Mouse (Mus musculus) retina, adult 2 months (tissue): ENCODE results near the gene Slc6a20a.

Source experiments
- DNase-seq: peaks from one replicate; pipeline ENCODE4 v3.0.0-alpha.2; 2012; ENCODE audit warnings: low read depth, low spot score

Gene Slc6a20a

GRCm38 (mm10) chr9:123638231-123638630 lies 40.5 kb downstream of the Slc6a20a start:
- DNase-seq: no peak

GRCm38 (mm10) chr9:123636771-123637170 lies 41.9 kb downstream of the Slc6a20a start:
- DNase-seq: no peak

DNA sequence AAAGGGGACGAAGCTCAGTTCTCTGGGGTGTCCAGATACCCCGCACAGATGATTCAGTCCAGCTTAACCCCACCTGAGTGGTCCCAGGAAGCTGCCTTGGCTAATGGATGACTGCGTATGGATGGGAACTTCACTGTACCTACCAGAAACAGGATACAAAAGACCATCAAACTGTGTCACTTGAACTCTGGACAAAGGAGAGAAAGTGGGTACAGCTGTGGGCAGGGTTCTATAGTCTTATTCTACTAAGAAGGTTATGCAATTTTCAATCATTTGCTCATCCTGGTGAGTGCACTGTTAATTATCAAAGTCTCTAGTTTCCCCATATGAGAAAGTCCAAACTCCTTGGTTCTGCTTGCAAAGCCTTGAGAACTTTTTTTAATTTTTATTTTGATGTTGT lies 45.7 kb downstream of the Slc6a20a start:
- no peak for DNase-seq

DNA sequence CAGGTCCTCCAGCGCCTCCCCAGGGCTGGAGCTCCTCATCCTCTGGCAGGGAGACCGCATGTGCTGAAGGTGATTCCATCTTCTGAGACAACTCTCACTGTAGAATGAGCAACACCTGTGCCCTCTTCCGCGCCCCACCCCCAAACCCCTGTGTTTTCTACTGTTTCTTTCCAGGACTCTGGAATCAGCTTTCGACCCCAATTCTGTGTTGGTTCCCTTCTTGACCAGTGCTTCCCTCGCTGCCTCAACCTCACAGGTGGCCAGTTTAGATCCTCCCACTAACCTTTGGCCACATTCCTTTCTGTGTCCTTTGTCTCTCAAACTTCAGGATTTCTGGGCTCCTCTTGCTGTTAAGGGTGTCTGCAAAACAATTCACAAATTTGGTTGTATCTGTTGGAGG lies 46.4 kb downstream of the Slc6a20a start, which contains the start of gene Slc6a20b:
Gene Slc6a20b, minus strand, starts transcription at position 285 of the 400 bp plus-strand sequence.
- no peak for DNase-seq

DNA sequence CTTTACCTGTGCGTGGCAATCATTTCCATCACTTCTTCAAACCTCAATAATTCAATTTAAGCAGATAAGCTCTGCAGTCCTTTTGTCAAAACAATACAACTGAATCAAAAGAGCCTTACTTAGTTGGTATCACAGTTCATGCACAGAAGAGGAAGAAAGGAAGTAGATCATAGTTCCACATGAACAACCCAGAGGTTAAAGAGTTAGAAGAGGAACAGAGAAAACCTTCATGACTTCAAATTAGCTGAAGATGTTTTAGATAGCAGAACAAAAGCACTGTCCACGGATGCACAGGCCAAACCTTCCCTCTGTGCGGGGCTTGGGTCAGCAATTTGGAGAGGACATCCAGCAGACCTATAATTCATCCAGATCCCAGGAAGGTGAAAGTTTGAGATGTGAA lies 47.0 kb downstream of the Slc6a20a start:
- no peak for DNase-seq

GRCm38 (mm10) chr9:123625821-123626220 lies 52.9 kb downstream of the Slc6a20a start:
- no peak for DNase-seq

GRCm38 (mm10) chr9:123624741-123625140 lies 53.9 kb downstream of the Slc6a20a start:
- DNase-seq: no peak

- no peak for DNase-seq
These were observed 58.2 kb downstream of the Slc6a20a start for GRCm38 (mm10) chr9:123620311-123621098.

DNA sequence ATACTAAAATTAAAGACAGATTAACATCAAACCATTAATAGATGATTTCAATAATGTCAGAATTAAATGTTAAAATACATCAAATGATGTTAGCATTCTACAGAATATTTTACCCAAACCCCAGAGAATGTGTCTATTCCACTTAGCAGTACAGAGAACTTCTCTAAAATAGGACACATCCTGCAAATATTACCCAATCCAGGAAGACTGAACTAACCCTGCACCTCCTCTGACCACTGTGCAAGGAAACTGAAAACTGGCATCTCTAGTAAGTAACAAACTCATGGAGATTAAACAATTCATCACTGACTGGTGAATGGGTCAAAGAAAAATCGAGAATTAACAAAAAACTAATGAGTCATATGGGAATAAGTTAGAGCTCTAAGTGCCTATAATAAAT lies 77.2 kb downstream of the Slc6a20a start:
- no peak for DNase-seq

DNA sequence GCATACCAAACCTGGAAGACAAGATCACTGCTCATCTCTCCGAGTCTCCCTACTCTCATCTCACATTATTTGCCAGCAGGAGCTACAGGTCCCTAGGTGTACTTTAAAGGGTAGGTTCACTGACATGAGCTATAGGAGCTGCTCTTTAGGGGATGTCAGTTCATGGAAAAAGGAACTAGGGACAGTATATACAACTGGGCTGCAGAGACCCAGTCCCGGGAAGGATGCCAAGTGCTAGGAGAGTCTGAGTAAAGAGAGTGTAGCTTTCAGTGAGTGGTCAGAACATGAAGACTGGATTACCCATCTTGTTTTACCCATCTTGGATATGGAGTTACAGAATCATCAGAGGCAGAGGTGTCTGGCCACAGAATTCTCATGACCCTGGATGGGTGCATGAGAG lies 81.3 kb downstream of the Slc6a20a start:
- DNase-seq: no peak

DNA sequence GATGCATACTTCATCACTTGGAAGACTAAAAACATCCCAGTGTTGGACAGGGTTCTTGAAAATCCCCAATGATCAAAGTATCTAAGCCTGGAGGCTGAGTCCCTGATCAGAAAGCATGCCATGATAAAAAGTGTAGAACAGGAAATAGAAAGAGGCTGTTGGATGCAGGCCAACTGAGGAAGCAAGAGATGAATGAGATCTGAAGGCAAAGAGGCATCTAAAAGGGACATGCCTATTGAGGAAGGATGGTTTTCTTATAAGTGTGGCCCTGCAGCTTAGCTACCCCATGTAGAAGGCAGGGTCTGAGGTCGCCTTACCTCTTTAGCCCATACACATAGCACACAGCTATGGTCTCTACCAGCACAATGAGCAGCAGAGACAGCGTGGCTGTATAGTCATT lies 81.8 kb downstream of the Slc6a20a start:
- DNase-seq: no peak

GRCm38 (mm10) chr9:123595194-123595593 lies 83.5 kb downstream of the Slc6a20a start:
- DNase-seq: no peak

DNA sequence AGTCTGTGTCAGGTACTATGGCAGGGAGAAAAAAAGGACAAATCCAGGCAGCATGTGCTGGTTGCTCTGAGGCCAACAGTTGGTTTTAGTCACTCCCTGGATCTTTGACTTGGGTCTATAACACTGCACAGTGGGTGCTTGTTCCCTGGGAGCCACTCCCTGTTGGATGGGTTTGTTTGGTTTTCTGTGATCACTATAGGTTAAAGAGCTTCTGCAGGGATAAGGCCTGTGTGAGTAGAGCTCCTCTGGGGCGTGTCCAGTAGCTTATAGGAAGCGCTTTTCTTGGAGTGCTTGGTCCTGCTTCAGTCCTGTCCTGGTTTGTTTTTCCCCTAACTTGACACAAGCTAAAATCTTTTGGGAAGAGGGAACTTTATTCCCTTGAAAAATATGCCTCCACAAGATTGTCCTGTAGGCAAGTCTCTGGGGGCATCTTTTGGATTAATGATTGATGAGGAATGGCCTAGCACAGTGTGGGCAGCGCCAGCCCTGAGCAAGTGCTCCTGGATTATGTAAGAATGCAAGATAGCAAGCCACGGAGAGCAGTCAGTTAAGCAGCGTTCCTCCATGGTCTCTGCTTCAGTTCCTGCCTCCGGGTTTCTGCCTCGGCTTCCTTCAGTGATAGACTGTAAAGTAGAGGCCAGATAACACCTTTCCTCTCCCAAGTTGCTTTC lies 89.3 kb downstream of the Slc6a20a start:
- no peak for DNase-seq
